Mouse (Mus musculus) A20 (cell line): ENCODE data around the gene Tgif2.
"Not testable (repeated sequence)": the region's sequence is repeated elsewhere in the genome, so short reads cannot be mapped to it uniquely, and the experiment has no call there.

Source experiments
- DNase-seq: peaks from one replicate; pipeline ENCODE4 v3.0.0-alpha.2; 2011; ENCODE audit warnings: low read depth, low spot score

The Tgif2 gene

DNA sequence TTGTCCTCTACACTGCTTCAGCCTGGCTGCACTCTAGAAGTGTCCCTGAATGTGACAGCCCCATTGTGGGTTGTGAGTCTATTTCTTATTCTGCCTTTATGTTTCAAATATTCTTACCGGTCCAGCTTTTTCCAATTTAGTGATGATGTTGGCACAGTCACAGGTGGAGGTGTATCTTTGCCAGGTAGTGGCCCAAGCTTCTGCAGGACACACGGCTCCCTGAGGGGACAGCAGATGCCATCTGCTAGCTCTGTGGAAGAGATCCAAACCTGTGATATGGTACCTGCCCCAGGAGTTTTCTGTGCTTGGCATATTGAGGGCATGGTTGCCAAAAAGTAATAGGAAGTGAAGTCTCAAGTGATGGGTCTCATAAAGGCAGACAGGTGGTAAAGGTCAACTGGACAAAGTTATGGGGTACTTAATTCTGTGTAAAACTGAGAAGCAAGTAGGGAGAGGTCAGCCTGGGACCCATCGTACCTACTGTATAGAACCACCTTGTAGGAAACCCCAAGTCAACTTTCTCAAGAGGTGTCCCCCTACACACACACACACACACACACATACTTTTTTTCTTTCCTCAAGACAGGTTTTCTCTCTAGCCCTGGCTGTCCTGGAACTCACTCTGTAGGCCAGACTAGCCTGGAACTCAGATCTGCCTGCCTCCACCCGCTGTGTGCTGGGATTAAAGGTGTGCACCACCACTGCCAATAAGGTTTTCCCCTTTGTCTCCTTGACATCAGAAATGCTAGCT, 35.1 kb downstream of the Tgif2 start:
- no peak for DNase-seq

DNA sequence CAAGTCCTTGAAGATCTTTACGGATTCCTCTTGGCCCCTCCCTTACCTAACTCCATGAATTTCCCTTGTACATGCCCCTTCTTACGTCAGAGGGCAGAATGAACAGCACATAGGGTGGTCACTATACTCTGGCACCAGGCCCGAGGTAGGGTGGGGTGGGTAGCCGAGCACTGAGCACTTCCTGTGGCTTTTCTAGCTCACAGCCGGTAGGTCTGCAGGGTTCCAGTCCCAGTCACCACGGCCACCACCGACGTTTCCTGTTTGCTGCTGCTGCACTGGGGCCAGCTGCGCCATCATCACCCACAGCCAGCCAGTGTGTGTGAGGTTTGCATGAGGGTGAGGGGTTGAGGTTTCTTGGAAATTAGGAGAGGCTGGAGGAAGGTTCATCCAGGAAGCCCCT, 37.9 kb downstream of the Tgif2 start:
- no peak for DNase-seq

DNA sequence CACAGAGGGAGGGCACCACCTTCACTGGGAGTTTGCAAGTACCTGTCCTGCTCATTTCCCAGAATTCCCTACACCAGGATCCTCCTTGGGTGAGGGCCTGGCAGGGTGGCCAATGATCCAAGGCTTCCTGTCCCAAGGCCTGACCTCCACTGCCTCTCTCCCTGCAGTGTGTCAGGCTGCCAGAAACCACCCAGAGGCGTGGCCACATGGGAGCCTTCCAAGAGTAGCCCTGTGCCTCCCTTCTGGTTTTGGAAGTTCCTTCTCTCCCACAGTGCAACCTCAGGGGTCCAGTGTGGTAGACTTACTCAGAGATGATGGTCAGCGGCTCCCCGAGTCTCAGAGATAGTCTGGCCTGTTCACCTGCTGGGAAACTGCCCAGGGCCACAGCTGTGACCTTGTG, 39.7 kb downstream of the Tgif2 start:
- DNase-seq: no peak

DNA sequence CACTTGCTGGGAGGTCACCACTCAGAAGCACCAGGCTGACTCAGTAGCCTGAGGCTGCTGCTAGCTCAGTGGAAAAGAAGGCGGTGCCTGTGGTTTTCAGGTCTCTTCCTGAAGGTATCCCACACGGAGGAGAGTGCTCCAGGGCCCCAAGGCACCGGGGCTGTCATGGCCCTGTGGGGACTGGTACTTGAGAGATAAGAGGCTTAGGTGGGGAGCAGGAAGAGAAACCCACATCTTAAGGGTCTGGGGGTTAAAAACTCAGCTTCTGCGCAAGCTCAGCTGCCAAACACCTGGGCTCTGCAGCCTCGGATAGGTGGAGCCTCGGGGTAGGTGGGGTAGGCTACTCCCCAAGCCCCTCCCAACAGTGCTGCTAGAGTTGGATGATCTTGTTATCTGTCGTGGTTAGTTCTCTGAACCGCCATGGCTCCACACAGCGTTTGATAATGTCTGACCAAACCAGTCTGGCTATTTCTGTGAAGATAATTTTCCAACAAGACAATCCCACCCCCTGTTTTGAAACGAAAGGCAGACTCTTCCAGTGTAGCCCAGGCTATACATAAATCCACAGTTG, 42.7 kb downstream of the Tgif2 start:
- DNase-seq: no peak

DNA sequence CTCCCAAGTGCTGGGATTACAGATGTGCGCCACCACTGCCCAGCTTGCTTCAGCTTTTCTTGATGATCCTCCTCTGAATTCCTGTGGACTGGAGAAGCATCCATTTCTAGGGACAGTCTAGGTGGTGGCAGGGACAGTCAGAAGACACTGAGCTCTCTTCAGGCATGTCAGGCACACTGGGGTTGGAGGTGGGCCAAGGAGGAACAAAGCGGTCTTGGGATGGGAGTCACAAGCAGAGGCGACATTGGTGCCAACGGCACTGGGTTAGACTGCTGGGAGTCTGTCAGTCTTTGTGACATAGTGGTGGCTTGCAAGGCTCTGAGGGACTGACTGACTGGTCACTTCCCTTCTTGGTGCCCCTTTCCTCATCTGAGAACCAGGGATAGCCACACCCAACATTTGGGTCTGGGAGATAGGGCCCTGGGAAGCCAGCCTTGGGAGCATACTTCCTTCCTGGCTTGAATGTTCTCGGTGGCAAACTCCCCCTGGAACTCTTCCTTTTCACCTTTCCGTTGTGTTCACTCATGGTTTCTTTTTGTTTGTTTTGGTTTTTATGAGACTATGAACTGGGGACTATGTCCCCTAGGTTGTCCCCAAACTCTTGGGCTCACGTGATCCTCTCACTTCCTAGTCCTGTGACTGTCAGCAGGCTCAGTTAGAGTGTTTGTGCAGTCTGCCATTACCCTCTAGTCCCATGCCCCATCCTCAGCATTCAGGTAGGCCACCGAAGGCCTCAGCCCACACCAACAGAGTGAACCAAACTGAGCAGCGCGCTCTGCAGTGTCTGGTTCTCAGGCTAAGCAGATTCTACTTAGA, 44.8 kb downstream of the Tgif2 start:
- DNase-seq: no peak

DNA sequence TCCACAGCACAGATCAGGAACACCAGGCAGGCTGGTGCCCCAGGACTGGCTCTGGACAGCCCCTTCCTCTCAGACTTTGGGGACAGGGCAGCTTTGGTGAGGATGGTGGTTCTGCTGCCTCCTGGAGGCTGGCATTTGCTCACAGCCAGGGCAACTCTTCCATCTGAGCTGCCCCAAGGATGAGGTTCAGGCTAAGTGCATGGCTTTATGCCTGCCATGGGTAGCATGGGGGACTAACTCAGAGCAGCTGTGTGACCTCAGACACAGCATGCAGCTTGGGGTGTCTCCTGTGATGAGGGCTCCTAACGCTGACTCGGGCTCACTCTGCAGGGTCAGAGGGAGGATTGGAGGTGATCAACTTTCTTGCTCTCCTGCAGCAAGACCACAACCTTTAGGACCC, 45.9 kb downstream of the Tgif2 start:
- not testable (repeated sequence) for DNase-seq

DNA sequence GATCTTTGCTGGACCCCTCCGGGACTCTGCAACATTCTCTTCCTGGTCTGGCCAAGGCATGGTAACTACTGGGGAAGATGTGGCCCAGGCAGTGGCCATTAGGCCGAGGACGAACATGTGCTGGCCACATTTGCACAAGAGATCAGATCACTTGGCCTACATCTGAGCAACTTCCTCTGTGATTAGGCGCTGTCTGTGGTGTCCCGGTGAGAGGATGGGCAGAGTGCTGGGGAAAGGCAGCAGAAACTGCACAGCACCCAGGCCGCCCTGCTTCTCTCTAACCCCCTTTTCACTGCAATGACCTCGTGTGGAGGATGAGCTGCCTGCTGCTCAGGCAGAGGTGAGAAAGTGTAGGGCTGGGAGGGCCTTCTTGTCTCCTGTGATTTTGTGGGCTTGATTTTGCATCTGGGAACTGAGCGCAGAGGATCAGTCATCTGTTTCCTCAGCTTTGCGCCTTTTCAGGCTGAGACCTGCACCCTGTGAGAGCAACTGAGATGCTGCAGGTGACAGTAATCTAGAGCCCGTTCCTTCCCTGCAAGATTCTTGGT, 46.4 kb downstream of the Tgif2 start:
- no peak for DNase-seq

DNA sequence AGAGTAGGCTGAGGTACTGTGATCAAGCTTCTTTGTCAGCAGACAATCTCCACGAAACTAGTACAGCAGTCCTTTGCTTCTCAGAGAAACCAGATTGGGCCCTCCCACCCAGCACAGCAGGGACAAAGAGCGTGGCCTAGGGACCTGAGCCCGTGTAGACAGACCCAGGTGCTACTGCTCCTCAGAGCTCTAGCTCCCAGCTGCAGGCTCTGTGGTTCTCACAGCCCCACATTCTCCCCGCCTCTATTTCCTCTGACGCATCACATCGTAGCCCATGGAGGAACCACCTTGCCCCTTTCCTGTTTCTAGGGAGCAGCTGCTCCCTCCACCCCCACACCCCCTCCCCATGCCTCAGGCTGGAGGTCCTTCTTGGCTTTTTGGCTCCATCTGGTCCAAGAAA, 47.2 kb downstream of the Tgif2 start, which contains the start of gene Sla2:
TSS of gene Sla2 (minus strand) at position 176 of the 400 bp plus-strand sequence.
- peak; percentile 38 for DNase-seq

DNA sequence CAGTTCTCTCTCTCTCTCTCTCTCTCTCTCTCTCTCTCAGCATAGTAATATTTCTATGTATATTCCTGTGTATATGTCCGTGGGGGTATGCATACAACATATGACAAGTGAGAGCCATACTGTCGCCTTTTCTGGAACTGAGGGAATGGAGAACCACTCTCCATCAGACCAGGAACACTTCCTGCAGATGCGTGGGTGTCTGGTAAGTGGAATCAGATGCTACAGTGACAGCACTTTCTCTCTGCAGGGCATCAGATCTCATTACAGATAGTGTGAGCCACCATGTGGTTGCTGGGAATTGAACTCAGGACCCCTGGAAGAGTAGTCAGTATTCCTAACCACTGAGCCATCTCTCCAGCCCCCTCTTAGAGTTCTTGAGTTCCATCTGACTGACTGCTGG, 48.7 kb downstream of the Tgif2 start:
- no peak for DNase-seq

DNA sequence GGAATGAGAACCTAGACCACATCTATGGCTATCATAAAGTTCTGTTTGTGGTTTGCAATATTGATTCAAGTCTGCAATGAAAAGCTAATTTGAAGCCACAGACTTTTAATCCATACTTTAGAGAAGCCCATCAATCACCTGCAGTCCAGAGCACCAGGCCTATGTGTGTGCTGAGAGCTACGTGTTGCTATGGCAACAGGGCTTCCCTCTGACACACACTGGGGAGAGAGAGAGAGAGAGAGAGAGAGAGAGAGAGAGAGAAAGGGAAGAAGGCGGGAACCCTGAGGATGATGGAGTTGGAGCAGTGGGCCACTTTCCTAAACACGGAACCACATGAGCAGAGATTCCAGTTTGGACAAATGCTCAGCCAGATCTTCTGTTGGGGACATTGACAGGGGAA, 52.4 kb downstream of the Tgif2 start:
- no peak for DNase-seq

DNA sequence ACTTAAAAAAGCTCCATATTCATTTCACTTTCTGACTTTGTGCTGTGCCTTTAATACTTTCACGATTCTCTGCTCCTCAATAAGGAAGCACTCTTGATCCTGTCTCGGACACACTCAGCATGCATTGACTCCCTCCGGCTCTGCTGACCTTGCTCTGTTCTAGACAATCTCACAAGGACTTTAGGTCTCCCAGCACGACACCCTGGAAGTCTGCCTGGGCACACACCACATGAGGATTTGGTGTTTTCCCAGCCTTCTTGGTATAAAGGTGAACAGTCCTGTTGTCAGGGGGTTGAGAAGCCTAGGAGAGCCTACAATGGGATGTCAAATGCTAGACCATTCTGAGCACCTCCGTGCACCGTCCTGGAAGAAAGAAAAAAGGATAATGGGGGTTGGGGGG, 53.0 kb downstream of the Tgif2 start:
- no peak for DNase-seq

DNA sequence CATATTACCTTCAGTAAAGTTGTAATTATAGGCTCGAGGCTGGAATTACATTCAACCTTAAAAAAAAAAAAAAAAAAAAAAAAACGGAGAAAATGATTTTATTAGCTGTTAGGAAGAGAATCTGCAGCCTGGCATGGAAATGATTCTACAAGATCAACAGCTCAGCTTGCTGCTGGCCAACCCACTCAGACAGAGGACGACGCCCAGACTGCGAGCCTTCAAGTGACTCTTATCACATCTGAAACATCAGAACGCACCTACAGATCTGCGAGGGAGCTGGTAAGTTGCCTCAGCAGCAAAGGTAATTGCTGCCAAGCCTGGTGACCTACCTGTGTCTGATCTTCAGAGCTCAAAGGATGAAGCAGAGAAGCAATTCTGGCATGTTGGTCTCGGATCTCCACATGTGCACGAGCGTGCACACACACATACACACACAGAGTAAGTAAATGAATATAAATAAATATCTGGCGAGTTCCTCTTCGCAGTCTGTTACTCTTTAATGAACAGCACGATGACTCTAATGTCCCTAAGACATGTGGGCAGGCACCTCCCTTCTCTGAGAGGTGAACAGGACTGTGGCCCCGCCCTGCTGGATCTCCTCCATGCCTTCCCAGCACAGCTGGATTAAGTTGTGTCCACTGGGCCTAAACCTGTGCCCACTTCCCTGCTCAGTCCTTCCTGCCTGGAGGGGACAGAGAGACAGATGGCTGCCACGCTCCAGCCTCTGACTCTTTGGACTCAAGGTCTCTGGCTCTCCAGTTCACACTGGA, 54.9 kb downstream of the Tgif2 start:
- no peak for DNase-seq

DNA sequence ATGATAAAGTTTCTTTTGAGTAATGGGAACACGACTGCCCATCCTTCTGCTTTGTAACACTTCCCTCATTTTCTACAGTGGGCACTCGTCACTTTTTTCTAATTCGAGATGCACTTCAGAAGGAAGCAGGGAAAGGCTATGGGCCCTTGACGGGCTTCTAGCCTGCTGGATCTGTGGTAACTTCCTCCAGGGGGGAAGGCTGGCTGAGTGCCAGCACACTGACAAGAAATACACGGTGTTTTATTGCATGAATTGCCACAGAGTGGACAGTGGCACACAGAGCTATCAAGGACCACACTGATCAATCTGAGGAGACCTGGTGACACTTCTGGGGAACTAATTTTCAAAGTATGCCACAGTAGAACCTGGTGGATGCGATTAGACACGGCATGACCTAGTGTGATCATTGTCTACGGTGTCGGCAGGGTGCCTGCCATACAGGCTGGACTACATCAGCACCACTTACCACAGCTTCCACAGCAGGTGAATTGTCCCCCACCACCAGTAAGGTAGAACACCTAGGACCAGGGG, 56.6 kb downstream of the Tgif2 start:
- no peak for DNase-seq

DNA sequence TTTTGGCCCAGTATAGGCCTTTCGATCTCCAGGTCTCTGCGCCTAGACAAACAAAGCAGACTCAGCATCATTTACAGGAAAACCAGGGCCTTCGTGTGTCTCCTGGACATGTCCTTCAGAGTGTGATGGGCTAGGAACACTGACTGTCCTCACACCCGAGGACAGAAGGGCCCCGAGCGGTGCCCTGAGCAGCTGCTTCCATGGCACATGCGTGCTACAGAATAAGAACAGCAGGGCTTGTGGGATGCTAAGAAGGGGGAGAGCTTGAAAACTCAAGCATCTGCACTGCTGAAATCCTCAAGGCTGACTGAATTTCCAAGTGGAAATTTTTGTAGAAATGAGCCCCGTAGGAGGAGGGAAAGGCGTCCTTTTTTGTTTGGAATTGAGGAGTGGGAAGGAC, 57.2 kb downstream of the Tgif2 start:
- no peak for DNase-seq

DNA sequence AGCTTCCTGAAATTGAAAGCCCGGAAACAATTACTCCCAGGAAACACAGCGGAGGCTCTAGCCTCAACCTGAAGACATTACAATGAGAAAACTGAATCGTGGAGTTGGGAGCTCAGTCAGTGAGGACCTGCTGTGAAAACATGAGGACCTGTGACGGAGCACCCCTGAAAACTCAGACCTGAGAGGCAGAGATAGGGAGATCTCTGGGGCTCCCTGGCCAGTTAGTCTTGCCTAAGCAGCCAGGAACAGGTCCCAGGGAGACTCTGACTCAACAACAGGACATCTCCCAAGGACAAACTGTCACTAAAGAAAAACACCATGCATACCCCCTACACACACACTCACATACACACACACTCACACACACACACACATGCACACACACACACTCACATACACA, 58.6 kb downstream of the Tgif2 start:
- DNase-seq: no peak

DNA sequence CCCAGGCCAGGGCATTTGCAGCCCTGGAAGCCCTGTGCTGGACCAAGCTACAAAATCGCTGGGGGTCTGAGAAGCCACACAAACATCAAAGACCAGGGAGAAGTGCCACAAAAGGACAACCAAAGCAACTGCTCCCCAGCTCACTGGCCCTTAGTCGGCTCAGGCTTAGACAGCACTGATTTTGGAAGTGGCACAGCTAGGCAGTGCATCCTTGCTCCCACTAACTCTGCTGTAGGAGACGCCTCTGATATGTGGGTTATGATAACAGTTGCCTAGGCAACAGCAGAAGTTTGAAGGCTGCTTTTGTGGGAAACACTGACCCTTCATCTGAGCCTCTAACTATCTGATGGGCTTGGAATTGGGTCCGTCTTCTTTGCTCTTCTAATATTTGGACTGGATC, 59.4 kb downstream of the Tgif2 start:
- DNase-seq: no peak

DNA sequence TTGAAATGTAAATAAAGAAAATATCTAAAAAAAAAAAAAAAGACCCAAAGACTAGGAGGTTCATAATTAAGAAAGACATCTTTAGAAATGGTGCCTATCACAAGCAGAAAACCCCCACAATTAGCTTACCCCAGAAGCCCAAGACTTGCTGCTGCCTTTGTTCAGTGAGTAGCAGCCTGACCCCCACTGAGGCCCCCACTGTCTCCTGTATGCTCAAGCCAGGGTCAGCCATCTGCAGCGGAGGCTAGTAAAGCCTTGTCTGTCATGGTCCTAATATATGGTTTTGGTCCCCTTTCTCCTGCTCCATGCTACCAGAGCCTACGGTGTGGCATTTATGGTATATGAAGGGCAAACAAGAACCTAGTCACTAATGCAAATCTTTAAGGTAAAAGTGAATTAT, 61.5 kb downstream of the Tgif2 start:
- no peak for DNase-seq

DNA sequence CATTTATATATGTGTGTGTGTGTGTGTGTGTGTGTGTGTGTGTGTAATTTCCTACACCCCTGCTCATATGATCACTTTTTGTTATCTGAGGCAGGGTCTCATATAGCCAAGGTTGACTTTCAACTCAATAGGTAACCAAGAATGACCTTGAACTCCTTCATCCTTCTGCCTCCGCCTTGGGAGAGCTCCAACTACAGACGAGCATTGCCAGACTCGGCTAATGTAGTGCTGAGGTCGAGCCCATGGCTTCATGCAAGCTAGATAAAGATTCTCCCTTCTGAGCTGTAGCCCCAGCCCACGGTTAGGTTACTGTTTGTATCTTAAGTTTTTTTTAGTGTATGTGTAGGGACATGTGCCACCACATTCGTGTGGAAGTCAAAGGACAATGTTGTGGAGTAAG, 62.1 kb downstream of the Tgif2 start:
- no peak for DNase-seq

DNA sequence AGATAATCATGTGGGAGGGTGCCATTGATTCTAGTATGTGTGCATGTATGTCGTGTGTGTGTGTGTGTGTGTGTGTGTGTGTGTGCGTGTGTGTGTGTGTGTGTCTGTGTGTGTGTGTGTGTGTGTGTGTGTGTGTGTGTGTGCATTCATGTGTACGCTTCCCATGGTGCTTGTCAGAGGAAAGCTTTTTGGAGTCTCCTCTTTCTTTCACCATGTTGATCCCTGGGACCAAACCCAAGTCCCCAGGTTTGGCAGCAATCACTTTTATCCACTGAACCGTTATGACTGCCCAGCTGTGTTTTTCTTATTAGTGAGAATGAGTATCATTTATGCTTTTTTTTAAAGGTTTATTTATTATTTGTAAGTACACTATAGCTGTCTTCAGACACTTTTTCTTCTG, 62.6 kb downstream of the Tgif2 start:
- DNase-seq: not testable (repeated sequence)

DNA sequence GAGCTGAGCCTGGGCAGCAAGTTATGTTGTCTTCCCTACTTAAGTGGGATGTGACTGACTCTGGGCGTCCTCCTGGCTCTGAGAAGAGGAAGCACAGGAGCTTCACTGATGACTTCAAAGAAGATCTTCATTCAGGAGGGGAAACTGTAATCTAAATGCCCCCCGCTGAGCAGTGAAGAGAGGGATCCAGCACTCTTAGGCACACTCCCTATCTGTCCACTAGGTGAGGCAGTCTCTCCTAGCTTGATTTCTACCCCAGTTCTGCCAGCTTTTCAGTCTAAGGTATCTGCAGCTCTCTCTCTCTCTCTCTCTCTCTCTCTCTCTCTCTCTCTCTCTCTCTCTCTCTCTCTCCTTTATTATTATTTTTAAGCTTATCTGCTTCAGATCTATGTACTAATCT, 63.6 kb downstream of the Tgif2 start:
- DNase-seq: no peak
